Mouse (Mus musculus) megakaryocyte, embryonic 14.5 days (primary cell): Measurements from ENCODE around the gene H2-T23. TPM values are rescaled to one million over a fixed set of nuclear protein-coding genes. Genes with fewer than 3 reads are reported as not detected.
"Not testable (repeated sequence)": the region's sequence is repeated elsewhere in the genome, so short reads cannot be mapped to it uniquely, and the experiment has no call there.

Experiments
- H3K27me3 ChIP-seq: replicated peaks from 2 replicates; pipeline ENCODE3; 2012; ENCODE audit warnings: inconsistent platforms
- H3K36me3 ChIP-seq: replicated peaks from 2 replicates; pipeline ENCODE3; 2012; ENCODE audit warnings: low read length, inconsistent platforms, mixed read lengths
- H3K4me1 ChIP-seq: 2 replicates; pipeline ENCODE4 v1.6.1; 2012; ENCODE audit warnings: inconsistent platforms
- H3K4me3 ChIP-seq: replicated peaks from 2 replicates; pipeline ENCODE3; 2012; ENCODE audit warnings: moderate library complexity, mild to moderate bottlenecking, inconsistent platforms
- H3K9me3 ChIP-seq: 2 replicates; pipeline ENCODE4 v1.6.1; 2012; ENCODE audit warnings: inconsistent platforms
- FLI1 ChIP-seq: IDR thresholded peaks from 2 replicates; pipeline ENCODE4 v1.6.1; 2012; ENCODE audit warnings: low read length, inconsistent platforms, mixed read lengths
- GATA1 ChIP-seq: IDR thresholded peaks from 3 replicates; pipeline ENCODE4 v1.6.1; 2012; ENCODE audit warnings: mixed read lengths, low read length, inconsistent platforms, borderline replicate concordance
- polyA plus RNA-seq: library from polyadenylated mRNA; stranded (reverse); fragments of >175 nt; gene quantifications from 2 replicates; pipeline ENCODE4 v1.2.3, GENCODE M21; 2012; ENCODE audit warnings: low replicate concordance; ENCODE audit not compliant: insufficient read depth

The H2-T23 gene
- polyA plus RNA-seq, 1 experiment: 44.0 TPM

- not testable (repeated sequence) for H3K9me3 ChIP-seq, H3K27me3 ChIP-seq, H3K4me3 ChIP-seq
- Histone ChIP-seq H3K36me3 (peaks cover 30% of the 10 kb centered on the region), H3K4me1 (peaks cover 49% of the 10 kb centered on the region)
Measured at GRCm38 (mm10) chr17:36030046-36030702, 2.5 kb downstream of the H2-T23 start.

DNA sequence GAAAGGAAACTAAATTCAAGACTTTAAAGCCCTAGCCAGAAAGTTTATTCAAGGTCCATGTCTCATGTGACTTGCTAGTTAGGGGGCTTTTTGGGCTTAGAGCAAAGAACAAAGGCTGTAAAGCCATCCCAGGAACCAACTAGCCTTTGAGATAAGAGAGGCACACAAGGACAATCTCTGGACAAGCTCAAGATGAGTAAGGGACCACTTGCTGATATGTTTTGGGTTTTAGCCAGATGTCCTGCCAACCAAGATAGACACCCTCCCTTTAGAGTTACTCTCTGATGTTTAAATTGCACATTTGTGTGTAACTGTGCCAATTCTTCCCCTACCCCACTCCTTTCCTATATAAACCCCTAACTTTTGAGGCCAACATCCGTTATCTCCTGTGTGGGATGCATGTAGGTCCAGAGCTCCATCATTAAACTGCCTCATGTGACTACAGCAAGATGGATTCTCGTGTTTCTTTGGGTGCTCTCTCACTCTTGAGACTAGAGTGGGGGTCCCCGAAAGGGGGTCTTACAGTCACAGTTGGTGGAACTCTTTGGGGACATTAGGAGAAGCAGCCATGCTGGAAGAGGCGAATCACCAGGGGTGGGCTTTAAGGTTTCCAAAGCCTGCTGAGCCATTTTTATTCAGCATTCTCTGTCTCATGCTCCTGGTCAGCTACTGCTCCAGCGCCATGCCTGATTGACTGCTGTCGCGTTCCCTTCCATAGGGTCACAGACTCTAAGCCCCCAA lies 3.6 kb downstream of the H2-T23 start:
- 0 out of 2 replicates have a peak, but pooled peaks cover 3% of the 10 kb centered on the region for H3K9me3 ChIP-seq
- H3K36me3 ChIP-seq: peaks cover 38% of the 10 kb centered on the region
- no peak overlapping the region for H3K4me3 ChIP-seq
- TF ChIP-seq GATA1 (no peak), FLI1 (no peak)
- peaks cover 51% of the 10 kb centered on the region for H3K4me1 ChIP-seq
- no peaks in the 10 kb centered on the region for H3K27me3 ChIP-seq

DNA sequence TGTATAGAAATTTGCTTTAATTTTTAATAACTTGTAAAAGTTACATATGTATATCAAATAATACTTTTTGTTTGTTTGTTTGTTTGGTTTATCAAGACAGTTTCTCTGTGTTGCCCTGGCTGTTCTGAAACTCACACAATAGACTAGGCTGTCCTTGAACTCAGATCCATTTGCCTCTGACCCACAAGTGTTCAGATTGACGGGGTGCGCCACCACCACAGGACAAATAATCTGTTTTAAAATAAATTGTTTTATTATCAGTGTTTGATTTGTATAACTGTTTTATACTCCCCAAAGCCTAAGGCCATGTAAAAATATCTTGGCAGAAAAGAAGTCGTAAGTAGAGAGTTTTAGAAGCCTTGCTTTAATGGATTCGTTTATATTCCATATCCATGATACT lies 5.0 kb downstream of the H2-T23 start:
- Histone ChIP-seq H3K27me3 (no peaks in the 10 kb centered on the region), H3K9me3 (0 out of 2 replicates have a peak, but pooled peaks cover 3% of the 10 kb centered on the region), H3K36me3 (peaks cover 42% of the 10 kb centered on the region), H3K4me3 (no peak overlapping the region), H3K4me1 (peaks cover 65% of the 10 kb centered on the region)
- no peak for TF ChIP-seq GATA1
- no peak for TF ChIP-seq FLI1

GRCm38 (mm10) chr17:36025901-36026300 lies 6.8 kb downstream of the H2-T23 start:
- peaks cover 39% of the 10 kb centered on the region for H3K36me3 ChIP-seq
- H3K9me3 ChIP-seq: 0 out of 2 replicates have a peak, but pooled peaks cover 3% of the 10 kb centered on the region
- TF ChIP-seq FLI1 (no peak), GATA1 (no peak)
- peaks cover 76% of the 10 kb centered on the region for H3K4me1 ChIP-seq
- H3K27me3 ChIP-seq: no peaks in the 10 kb centered on the region
- no peak overlapping the region for H3K4me3 ChIP-seq

GRCm38 (mm10) chr17:36025197-36025596 lies 7.5 kb downstream of the H2-T23 start:
- TF ChIP-seq FLI1 (no peak), GATA1 (no peak)
- H3K4me3 ChIP-seq: peak overlapping the region; percentile 38
- H3K4me1 ChIP-seq: peaks cover 72% of the 10 kb centered on the region
- H3K27me3 ChIP-seq: no peaks in the 10 kb centered on the region
- H3K9me3 ChIP-seq: 0 out of 2 replicates have a peak, but pooled peaks cover 3% of the 10 kb centered on the region
- H3K36me3 ChIP-seq: peaks cover 39% of the 10 kb centered on the region

DNA sequence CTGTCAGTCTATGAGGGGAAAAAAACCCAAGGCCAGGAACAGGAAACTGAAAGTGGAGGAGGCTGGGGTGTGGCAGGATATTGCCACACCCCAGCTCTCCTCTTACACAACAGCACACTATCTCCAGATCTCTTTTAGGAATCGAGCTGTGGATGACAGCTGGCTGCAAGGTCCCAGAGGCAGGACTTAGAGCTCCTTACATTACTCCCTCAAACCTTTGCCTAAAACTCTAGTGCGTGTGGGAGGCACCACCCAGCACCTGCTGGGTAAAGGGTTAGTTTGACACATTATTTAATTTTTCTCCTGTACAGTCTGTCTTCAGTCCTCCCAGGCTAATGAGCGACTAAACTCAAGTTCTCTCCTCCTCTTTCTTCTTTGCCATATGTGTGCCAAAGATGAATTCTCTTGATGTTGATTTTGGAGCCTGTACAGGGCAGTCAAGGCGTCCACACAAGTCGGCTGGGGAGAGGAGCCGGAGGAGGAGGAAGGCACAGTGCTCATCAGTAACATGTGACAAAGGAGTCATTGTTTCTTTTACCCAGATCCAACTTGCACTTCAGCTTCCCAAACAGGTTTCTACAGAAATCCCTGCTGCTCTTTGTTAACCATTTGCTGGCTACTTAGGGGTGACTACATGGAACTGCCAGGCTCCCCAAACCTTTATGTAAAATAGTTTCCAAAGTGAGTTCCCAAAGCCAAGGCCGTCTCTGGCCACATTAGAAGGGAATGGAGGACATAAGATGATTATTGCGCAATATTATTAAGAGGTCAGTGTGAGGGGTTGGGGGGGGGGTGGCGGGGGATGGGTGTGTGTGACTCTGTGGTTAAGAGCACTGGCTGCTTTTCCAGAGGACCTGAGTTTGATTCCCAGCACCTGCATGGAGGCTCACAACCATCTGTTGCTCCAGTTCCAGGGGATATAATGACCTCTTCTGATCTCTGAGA lies 8.7 kb downstream of the H2-T23 start:
- H3K9me3 ChIP-seq: 0 out of 2 replicates have a peak, but pooled peaks cover 3% of the 10 kb centered on the region
- peaks cover 34% of the 10 kb centered on the region for H3K36me3 ChIP-seq
- H3K4me1 ChIP-seq: peaks cover 68% of the 10 kb centered on the region
- TF ChIP-seq FLI1 (no peak), GATA1 (no peak)
- no peaks in the 10 kb centered on the region for H3K27me3 ChIP-seq
- H3K4me3 ChIP-seq: peak overlapping the region; percentile 66

DNA sequence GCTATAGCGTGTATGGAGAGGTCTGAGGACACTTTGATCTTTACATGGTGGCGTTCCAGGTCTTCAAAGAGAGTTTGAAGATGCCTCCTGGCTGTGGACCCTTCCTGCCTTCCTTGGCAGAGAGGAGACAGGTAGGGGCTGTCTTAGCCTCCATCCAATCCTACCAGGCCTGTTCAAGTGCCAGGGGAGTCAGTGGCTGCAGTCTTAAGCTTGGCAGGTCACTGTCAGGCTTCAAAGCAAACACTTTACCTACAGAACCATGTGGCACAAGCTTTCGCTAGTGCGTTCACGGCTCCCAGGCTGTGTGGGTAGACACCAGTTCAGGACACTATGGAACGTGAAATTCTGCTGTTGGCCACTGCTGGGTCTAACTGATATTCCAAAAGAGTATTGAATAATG lies 9.7 kb downstream of the H2-T23 start:
- Histone ChIP-seq H3K27me3 (no peaks in the 10 kb centered on the region), H3K4me3 (peak overlapping the region; percentile 66), H3K9me3 (0 out of 2 replicates have a peak, but pooled peaks cover under 1% of the 10 kb centered on the region), H3K4me1 (peaks cover 57% of the 10 kb centered on the region), H3K36me3 (peaks cover 28% of the 10 kb centered on the region)
- TF ChIP-seq GATA1 (no peak), FLI1 (no peak)

GRCm38 (mm10) chr17:36022098-36022497 lies 10.6 kb downstream of the H2-T23 start:
- H3K36me3 ChIP-seq: peaks cover 30% of the 10 kb centered on the region
- no peaks in the 10 kb centered on the region for H3K27me3 ChIP-seq
- H3K9me3 ChIP-seq: no peaks in the 10 kb centered on the region
- H3K4me3 ChIP-seq: no peak overlapping the region
- peaks cover 63% of the 10 kb centered on the region for H3K4me1 ChIP-seq
- TF ChIP-seq GATA1 (no peak), FLI1 (no peak)

DNA sequence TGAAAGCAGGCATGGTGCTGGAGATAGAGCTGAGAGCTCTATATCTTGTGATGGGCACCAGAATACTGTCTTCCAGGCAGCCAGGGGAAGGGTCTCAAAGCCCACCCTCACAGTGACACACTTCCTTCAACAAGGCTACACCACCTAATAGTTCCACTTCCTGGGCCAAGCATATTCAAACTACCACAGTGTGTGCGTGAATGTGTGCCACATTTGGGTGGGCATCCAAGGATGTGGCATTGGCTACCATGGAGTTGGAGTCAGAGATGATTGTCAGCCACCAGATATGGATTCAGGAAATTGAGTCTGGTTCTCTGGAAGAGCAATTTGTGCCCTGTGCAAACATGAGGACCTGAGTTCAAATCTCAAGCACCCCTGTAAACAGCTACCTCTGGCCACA lies 11.3 kb downstream of the H2-T23 start:
- H3K9me3 ChIP-seq: no peaks in the 10 kb centered on the region
- peaks cover 67% of the 10 kb centered on the region for H3K4me1 ChIP-seq
- TF ChIP-seq FLI1: no peak
- no peak for TF ChIP-seq GATA1
- peak overlapping the region; percentile 91 for H3K4me3 ChIP-seq
- no peaks in the 10 kb centered on the region for H3K27me3 ChIP-seq
- peaks cover 34% of the 10 kb centered on the region for H3K36me3 ChIP-seq
